Mouse (Mus musculus): ENCODE data around the gene Kirrel2.
"Not testable (repeated sequence)": the region's sequence is repeated elsewhere in the genome, so short reads cannot be mapped to it uniquely, and the experiment has no call there.

The Kirrel2 gene

DNA sequence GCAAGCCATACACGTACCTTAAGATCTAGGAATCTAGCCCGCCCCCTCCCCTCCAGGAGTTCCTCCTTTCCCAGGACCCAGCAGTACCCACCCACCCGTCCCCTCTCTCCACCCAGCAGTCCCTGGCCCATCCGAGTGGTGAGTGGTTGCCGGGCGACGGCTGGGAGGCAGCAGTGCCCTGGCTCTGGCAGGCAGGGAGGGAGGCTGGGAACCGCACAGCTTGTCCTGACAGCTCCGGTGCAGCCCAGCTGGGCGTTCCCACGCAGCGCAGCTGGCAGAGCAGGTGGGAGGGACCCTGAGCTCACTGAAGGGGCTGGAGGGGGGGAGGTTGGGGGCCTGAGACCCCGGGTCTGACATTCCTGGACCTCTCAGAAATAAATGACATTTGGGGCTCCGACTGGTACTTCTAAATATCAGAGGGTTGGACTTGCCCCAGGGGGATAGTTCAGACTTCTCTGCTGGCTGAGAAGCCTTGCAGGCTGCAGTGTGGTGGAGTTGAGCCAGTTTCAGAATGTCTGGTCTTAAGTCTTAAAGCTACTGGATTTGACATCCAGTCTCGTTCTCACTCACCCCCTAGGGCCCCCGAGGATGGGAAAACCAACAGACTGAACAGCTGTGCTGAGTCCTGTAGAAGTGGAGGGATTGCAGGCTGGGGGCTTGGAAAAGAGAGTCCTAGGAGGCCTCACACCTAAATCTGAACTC, at the start of gene Kirrel2, which contains the start of gene Nphs1:
Gene Kirrel2, minus strand, starts transcription at position 62 of the 702 bp plus-strand sequence.
Gene Nphs1, plus strand, starts transcription at position 687 of the 702 bp plus-strand sequence.
- no peak for DNase-seq (ENCODE audit: inconsistent age in 2 of 2, low spot score in 1 of 2)

- DNase-seq (ENCODE audit: inconsistent age in 2 of 2, low spot score in 1 of 2) = not testable (repeated sequence)
Observed at GRCm38 (mm10) chr7:30501159-30501558, 43.7 kb upstream of the Kirrel2 start.

DNA sequence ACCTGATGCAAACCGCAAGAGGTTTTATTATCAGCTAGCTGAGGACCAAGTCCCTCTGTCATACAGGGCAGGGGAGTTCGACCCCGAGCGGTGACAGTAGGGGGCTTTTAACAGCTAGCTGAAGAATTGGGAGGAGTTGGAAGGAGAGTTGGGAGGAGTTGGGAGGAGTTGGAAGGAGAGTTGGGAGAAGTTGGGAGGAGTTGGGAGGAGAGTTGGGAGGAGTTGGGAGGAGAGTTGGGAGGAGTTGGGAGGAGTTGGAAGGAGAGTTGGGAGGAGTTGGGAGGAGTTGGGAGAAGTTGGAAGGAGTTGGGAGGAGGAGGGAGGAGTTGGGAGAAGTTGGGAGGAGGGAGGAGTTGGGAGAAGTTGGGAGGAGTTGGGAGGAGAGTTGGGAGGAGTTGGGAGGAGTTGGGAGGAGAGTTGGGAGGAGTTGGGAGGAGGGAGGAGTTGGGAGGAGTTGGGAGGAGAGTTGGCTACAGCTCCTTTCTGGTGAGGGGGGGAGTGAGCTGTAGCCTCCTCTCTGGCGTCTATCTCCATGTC, 38.1 kb upstream of the Kirrel2 start:
- DNase-seq (ENCODE audit: inconsistent age in 2 of 2, low spot score in 1 of 2) = not testable (repeated sequence)

DNA sequence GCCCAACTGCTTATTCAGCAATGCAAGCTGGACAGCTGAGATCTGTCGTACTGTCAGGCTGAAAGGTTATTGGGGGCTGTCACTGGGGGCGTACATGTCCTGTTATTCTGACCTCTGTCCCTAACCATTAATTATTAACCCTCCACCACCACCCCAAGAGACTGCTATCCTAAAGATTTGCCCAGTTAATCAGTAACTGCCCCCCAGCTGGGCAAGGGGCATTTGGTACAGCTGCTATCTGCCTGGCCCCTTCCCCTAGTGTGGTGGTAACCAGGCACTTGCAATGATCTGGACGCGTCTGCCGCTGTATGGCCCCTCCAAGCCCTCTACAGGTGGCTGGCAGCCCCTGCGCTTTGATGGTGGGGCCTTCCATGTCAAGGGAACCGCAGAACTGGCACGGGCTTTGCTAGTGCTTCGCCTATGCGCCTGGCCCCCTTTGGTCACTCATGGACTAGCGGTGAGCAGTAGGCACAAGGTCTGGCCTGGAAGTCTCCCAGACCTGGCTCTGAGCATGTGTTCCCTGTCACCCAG, 36.0 kb upstream of the Kirrel2 start, which contains the start of gene Prodh2:
Gene Prodh2, plus strand, starts transcription at position 222 of the 531 bp plus-strand sequence.
- no peak for DNase-seq (ENCODE audit: inconsistent age in 2 of 2, low spot score in 1 of 2)

- DNase-seq (ENCODE audit: inconsistent age in 2 of 2, low spot score in 1 of 2) = peak; percentile 60 to 92
Observed at GRCm38 (mm10) chr7:30492765-30493164, 35.3 kb upstream of the Kirrel2 start.

- DNase-seq (ENCODE audit: inconsistent age in 2 of 2, low spot score in 1 of 2) = no peak
Observed at GRCm38 (mm10) chr7:30490957-30491307, 33.4 kb upstream of the Kirrel2 start.

DNA sequence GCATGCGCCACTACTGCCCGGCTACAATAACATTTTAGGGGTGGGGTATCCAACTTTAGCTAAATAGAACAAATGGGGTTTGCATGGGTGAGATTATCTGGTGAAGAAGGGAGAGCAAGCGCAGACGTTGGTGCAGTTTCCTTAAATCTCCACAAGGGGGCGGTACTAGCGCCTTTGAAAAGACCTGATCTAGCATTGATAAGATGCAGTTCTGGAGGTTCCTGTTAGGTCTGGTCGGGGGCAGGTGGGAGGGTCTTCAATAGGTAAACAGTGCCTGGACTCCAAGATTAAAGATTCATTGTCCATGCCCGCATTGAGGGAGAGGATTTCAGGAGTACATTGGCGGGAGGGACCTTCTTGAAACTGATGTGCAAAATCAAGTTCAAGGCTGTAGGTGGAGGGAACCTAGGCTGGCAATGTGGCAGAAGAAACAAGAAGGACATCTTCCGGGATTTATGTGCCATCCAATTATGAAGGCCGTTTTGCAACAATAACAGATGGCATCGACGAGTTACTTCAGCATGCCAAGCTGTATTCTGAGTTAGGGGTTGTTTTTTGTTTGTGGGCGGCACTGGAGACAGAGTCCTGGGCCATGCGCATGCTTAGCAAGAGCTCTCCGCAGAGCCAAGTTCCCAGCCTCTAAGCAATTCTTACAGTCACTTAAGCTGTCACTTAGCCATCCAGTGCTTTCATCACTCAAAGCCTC, 32.9 kb upstream of the Kirrel2 start:
- peak; percentile 26 to 70 for DNase-seq (ENCODE audit: inconsistent age in 2 of 2, low spot score in 1 of 2)

GRCm38 (mm10) chr7:30484250-30484649, 26.8 kb upstream of the Kirrel2 start:
- peak in 1 of 2 experiments; percentile 46 for DNase-seq (ENCODE audit: inconsistent age in 2 of 2, low spot score in 1 of 2)

DNA sequence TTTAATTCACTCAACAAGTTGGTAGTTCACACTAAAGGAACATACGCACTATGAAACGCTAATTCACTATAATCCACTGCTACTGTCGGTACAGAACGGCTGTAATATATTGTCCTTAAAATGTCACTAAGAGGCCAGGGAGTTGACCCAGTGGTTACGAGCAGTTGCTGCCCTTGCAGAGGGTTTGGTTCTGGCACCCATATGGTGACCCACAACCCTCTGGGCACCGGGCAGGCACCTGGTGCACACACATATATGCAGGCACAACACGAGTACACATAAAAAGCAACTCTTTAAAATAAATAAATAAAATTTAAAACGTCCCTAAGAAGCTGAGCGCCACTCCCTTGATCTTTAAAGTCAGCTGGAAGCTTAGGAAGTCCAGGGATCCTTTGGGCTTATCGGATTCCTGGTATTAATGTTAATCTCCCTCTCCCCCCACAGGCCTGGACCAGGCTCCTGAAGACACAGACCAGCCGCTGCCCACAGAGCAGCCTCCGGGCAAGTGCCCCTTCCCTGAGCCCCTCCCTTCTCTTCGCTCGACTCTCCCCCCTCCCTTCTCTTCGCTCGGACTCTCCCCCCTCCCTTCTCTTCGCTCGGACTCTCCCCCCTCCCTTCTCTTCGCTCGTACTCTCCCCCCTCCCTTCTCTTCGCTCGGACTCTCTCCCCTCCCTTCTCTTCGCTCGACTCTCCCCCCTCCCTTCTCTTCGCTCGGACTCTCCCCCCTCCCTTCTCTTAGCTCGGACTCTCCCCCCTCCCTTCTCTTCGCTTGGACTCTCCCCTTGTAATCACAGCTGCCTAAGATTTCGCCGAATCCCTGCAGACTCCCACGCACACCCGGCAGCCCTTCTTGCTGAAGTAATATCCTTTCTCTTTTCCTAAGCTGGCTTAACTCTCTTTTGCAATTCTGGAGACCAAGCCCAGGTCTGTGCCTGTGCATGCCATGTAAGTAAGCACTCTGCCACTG, 20.2 kb upstream of the Kirrel2 start:
- no peak for DNase-seq (ENCODE audit: inconsistent age in 2 of 2, low spot score in 1 of 2)

DNA sequence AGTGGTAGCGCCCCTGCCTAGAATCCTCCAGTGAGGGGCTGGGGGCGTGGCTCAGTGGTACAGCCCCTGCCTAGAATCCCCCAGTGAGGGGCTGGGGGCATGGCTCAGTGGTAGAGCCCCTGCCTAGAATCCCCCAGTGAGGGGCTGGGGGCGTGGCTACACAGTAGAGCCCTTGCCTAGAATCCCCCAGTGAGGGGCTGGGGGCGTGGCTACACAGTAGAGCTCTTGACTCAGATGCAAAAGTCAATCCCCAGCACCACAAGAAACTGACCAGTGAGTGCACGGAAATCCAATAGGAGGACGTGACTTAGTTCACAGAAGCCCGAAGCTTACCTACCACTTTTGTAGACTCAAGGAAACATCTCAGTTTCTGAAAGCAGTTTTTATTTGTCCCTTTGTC, 18.6 kb upstream of the Kirrel2 start:
- DNase-seq (ENCODE audit: inconsistent age in 2 of 2, low spot score in 1 of 2) = not testable (repeated sequence)

GRCm38 (mm10) chr7:30474999-30475398, 17.5 kb upstream of the Kirrel2 start:
- no peak for DNase-seq (ENCODE audit: inconsistent age in 2 of 2, low spot score in 1 of 2)

DNA sequence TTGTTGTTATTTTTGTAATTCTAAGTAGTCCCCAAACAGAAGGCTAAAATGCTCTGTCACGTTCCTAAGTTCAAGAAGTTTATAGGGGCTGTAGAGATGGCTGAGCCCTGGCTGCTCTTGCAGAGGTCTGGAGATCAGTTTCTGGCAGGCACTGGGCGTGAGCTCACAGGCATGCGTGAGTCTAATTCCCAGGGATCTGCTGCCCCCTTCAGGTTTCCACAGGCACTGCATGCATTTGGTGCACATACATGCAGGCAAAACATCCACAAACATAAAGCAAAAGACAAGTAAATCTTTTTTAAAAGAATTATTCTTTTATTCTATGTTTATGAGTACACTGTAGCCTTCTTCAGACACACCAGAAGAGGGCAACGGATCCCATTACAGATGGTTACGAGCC, 14.9 kb upstream of the Kirrel2 start:
- peak; percentile 29 to 75 for DNase-seq (ENCODE audit: inconsistent age in 2 of 2, low spot score in 1 of 2)

DNA sequence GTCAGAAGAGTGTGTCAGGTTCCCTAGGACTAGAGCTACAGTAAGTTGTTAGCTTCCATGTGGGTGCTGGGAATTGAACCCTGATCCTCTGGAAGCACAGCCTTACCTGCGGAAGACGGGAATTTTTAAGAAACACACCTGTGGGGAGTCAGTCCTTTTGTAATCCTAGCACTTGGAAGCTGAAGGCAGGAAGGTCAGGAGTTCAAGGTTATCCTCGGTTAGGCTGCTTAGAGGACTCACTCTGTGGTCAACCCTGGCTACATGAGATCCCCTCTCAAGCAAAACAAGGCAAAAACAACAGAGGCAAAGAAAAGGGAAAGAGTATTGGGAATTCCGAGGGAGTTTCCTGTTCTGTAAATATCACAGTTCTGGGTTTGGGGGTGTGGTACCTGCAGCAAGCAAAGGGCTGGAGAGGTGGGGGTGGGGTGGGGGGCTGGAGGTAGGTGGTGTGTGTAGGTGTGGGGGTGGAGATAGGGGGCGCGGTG, 7.4 kb upstream of the Kirrel2 start:
- no peak for DNase-seq (ENCODE audit: inconsistent age in 2 of 2, low spot score in 1 of 2)

- peak in 1 of 2 experiments; percentile 66 for DNase-seq (ENCODE audit: inconsistent age in 2 of 2, low spot score in 1 of 2)
Observed at GRCm38 (mm10) chr7:30463996-30464395, 6.5 kb upstream of the Kirrel2 start.

DNA sequence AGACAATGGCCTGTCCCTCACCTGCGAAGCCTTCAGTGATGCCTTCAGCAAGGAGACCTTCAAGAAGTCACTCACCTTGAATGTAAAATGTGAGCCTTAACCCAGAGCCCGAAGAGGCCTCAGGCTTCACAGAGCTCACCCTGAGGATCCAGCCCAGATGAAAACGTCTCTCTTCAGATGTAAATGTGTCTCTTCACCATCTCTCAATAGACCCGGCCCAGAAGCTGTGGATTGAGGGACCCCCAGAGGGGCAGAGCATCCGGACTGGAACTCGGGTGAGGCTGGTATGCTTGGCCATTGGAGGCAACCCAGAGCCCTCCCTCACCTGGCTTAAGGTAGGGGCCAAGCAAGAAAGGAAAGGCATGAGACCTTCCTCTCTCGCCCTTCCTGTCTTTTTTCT, 6.1 kb upstream of the Kirrel2 start:
- no peak for DNase-seq (ENCODE audit: inconsistent age in 2 of 2, low spot score in 1 of 2)

- DNase-seq (ENCODE audit: inconsistent age in 2 of 2, low spot score in 1 of 2) = no peak
Observed at GRCm38 (mm10) chr7:30459484-30459883, 2.0 kb upstream of the Kirrel2 start.

- DNase-seq (ENCODE audit: inconsistent age in 2 of 2, low spot score in 1 of 2) = no peak
Observed at GRCm38 (mm10) chr7:30456911-30457628, 420 bp downstream of the Kirrel2 start.

GRCm38 (mm10) chr7:30456487-30456886, 1.0 kb downstream of the Kirrel2 start:
- no peak for DNase-seq (ENCODE audit: inconsistent age in 2 of 2, low spot score in 1 of 2)

- no peak for DNase-seq (ENCODE audit: inconsistent age in 2 of 2, low spot score in 1 of 2)
Observed at GRCm38 (mm10) chr7:30454259-30454658, 3.2 kb downstream of the Kirrel2 start.

DNA sequence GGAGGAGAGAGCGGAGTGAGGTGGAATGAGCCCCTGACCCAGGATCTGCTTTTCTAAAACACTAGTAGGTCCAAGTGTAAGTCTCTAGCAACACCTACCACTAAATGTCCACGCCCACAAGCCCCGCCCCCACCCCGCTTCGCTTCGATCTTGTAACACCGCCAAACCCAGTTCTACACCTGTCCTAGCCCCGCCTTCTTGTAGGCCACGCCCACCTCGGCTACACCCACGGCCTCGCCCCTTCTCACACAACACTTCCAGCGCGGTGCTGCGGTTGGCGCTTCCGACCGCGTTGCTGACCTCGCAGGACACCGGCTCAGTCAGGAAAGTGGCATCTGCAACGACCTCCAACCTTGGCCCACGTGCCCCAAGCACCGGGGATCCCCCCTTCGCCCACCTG, 3.7 kb downstream of the Kirrel2 start:
- DNase-seq (ENCODE audit: inconsistent age in 2 of 2, low spot score in 1 of 2) = peak in 1 of 2 experiments; percentile 57

Measured in adrenal gland, adult (tissue).